Mouse (Mus musculus): ENCODE measurements around the gene Wdr54. TPM values are rescaled to one million over a fixed set of nuclear protein-coding genes. Genes with fewer than 3 reads are reported as not detected.

Gene Wdr54
- polyA plus RNA-seq (2016; fragmentation: Nextera tagmentation; extraction: Ambion mirVana), result 0.81 and 1.1 TPM in 2 replicates

- Histone ChIP-seq H3K4me1 (peaks cover 22% of the 10 kb centered on the region), H3K4me2 (peak within 1 kb of the TSS; percentile 84), H3K27ac (no peak within 1 kb of the TSS), H3K36me3 (no peaks in the 10 kb centered on the region; the same call in 1 of the 2 replicates), H3K27me3 (replicated peaks) (peaks cover 78% of the 10 kb centered on the region), H3K9ac (peak within 1 kb of the TSS; percentile 52), H3K9me3 (replicated peaks) (no peaks in the 10 kb centered on the region), H3K4me3 (peak within 1 kb of the TSS; percentile 55)
- ATAC-seq, result 0 out of 2 replicates have a peak, but pooled peaks have one; percentile 40
- 3% methylated on average over 32 of the region's 32 CpGs for WGBS (ENCODE audit: insufficient replicate concordance)
Observed at GRCm38 (mm10) chr6:83156259-83156684, at the start of gene Wdr54, which contains the start of gene 1700003E16Rik. TSS of gene Wdr54 (minus strand) at chr6:83156397. TSS of gene 1700003E16Rik (plus strand) at chr6:83156404.

- Histone ChIP-seq H3K4me1 (no peaks in the 10 kb centered on the region), H3K36me3 (0 out of 2 replicates have a peak, but pooled peaks cover 2% of the 10 kb centered on the region), H3K9ac (no peak overlapping the region), H3K27me3 (replicated peaks) (0 out of 2 replicates have a peak, but pooled peaks cover 3% of the 10 kb centered on the region), H3K27ac (no peak overlapping the region), H3K4me3 (no peak overlapping the region), H3K9me3 (replicated peaks) (no peaks in the 10 kb centered on the region), H3K4me2 (no peak overlapping the region)
- ATAC-seq, result no peak
- WGBS (ENCODE audit: insufficient replicate concordance), result 68% methylated on average over 3 of the region's 3 CpGs
Observed at GRCm38 (mm10) chr6:83205851-83206250, 49.7 kb upstream of the Wdr54 start.

- Histone ChIP-seq H3K27me3 (replicated peaks) (0 out of 2 replicates have a peak, but pooled peaks cover 3% of the 10 kb centered on the region), H3K9me3 (replicated peaks) (no peaks in the 10 kb centered on the region), H3K36me3 (peaks cover 24% of the 10 kb centered on the region), H3K27ac (no peak overlapping the region), H3K9ac (no peak overlapping the region), H3K4me3 (no peak overlapping the region), H3K4me1 (no peaks in the 10 kb centered on the region), H3K4me2 (no peak overlapping the region)
- 74% methylated on average over 4 of the region's 4 CpGs for WGBS (ENCODE audit: insufficient replicate concordance)
- no peak for ATAC-seq
Observed at GRCm38 (mm10) chr6:83203320-83203719, 47.1 kb upstream of the Wdr54 start.

GRCm38 (mm10) chr6:83197345-83198004 is 41.3 kb upstream of the Wdr54 start:
- H3K9me3 ChIP-seq (replicated peaks), result no peaks in the 10 kb centered on the region
- H3K4me2 ChIP-seq, result no peak overlapping the region
- ATAC-seq, result peak; percentile 19; the same call in 1 of the 2 replicates
- no peaks in the 10 kb centered on the region for H3K4me1 ChIP-seq
- H3K9ac ChIP-seq, result no peak overlapping the region
- peaks cover 83% of the 10 kb centered on the region for H3K36me3 ChIP-seq
- no peak overlapping the region for H3K27ac ChIP-seq
- H3K27me3 ChIP-seq (replicated peaks), result no peaks in the 10 kb centered on the region
- H3K4me3 ChIP-seq, result no peak overlapping the region
- 65% methylated on average over 15 of the region's 15 CpGs for WGBS (ENCODE audit: insufficient replicate concordance)

GRCm38 (mm10) chr6:83193571-83193970 is 37.4 kb upstream of the Wdr54 start:
- H3K4me2 ChIP-seq, result no peak overlapping the region
- H3K4me3 ChIP-seq, result no peak overlapping the region
- no peak overlapping the region for H3K9ac ChIP-seq
- no peak for ATAC-seq
- no peak overlapping the region for H3K27ac ChIP-seq
- no peaks in the 10 kb centered on the region for H3K9me3 ChIP-seq (replicated peaks)
- H3K27me3 ChIP-seq (replicated peaks), result no peaks in the 10 kb centered on the region
- H3K36me3 ChIP-seq, result peaks cover 99% of the 10 kb centered on the region
- 74% methylated on average over 7 of the region's 7 CpGs for WGBS (ENCODE audit: insufficient replicate concordance)
- peaks cover 5% of the 10 kb centered on the region for H3K4me1 ChIP-seq

GRCm38 (mm10) chr6:83186946-83187345 is 30.7 kb upstream of the Wdr54 start:
- peaks cover 27% of the 10 kb centered on the region for H3K4me1 ChIP-seq
- WGBS (ENCODE audit: insufficient replicate concordance), result 75% methylated on average over 2 of the region's 2 CpGs
- no peaks in the 10 kb centered on the region for H3K9me3 ChIP-seq (replicated peaks)
- no peak for ATAC-seq
- no peak overlapping the region for H3K4me2 ChIP-seq
- H3K9ac ChIP-seq, result no peak overlapping the region
- H3K36me3 ChIP-seq, result peaks cover 67% of the 10 kb centered on the region
- H3K27me3 ChIP-seq (replicated peaks), result no peaks in the 10 kb centered on the region
- H3K27ac ChIP-seq, result no peak overlapping the region
- H3K4me3 ChIP-seq, result no peak overlapping the region

- Histone ChIP-seq H3K36me3 (peaks cover 59% of the 10 kb centered on the region), H3K4me2 (peak overlapping the region; percentile 39), H3K4me1 (peaks cover 27% of the 10 kb centered on the region), H3K27ac (no peak overlapping the region), H3K27me3 (replicated peaks) (no peaks in the 10 kb centered on the region), H3K4me3 (no peak overlapping the region), H3K9me3 (replicated peaks) (no peaks in the 10 kb centered on the region), H3K9ac (no peak overlapping the region)
- 24% methylated on average over 25 of the region's 25 CpGs for WGBS (ENCODE audit: insufficient replicate concordance)
- ATAC-seq, result peak; percentile 44
Observed at GRCm38 (mm10) chr6:83185895-83186861, 30.0 kb upstream of the Wdr54 start.

- no peak overlapping the region for H3K27ac ChIP-seq
- no peak for ATAC-seq
Observed at GRCm38 (mm10) chr6:83184858-83185435, 28.8 kb upstream of the Wdr54 start.

GRCm38 (mm10) chr6:83180605-83181004 is 24.4 kb upstream of the Wdr54 start:
- Histone ChIP-seq H3K27ac (no peak overlapping the region), H3K36me3 (peaks cover 37% of the 10 kb centered on the region), H3K4me2 (no peak overlapping the region), H3K4me3 (no peak overlapping the region), H3K9ac (no peak overlapping the region), H3K4me1 (peaks cover 35% of the 10 kb centered on the region), H3K27me3 (replicated peaks) (no peaks in the 10 kb centered on the region), H3K9me3 (replicated peaks) (no peaks in the 10 kb centered on the region)
- 77% methylated on average over 6 of the region's 6 CpGs for whole genome bisulfite sequencing (ENCODE audit: insufficient replicate concordance)
- no peak for ATAC-seq

More at GRCm38 (mm10) chr6:83184858-83185435, 28.8 kb upstream of the Wdr54 start:
- H3K9ac ChIP-seq, result no peak overlapping the region
- H3K4me1 ChIP-seq, result peaks cover 29% of the 10 kb centered on the region
- H3K4me2 ChIP-seq, result no peak overlapping the region
- H3K9me3 ChIP-seq (replicated peaks), result no peaks in the 10 kb centered on the region
- WGBS (ENCODE audit: insufficient replicate concordance), result 79% methylated on average over 3 of the region's 3 CpGs
- H3K27me3 ChIP-seq (replicated peaks), result no peaks in the 10 kb centered on the region
- peaks cover 47% of the 10 kb centered on the region for H3K36me3 ChIP-seq
- H3K4me3 ChIP-seq, result no peak overlapping the region

GRCm38 (mm10) chr6:83179390-83180117 is 23.4 kb upstream of the Wdr54 start:
- ATAC-seq, result peak; percentile 40; the same call in 1 of the 2 replicates
- peaks cover 30% of the 10 kb centered on the region for H3K4me1 ChIP-seq
- peak overlapping the region; percentile 36 for H3K4me2 ChIP-seq
- no peaks in the 10 kb centered on the region for H3K27me3 ChIP-seq (replicated peaks)
- no peak overlapping the region for H3K27ac ChIP-seq
- H3K36me3 ChIP-seq, result peaks cover 32% of the 10 kb centered on the region
- 0 out of 2 replicates have a peak overlapping the region, but pooled peaks have one; percentile 8 for H3K4me3 ChIP-seq
- H3K9ac ChIP-seq, result peak overlapping the region; percentile 10; the same call in 1 of the 2 replicates
- 62% methylated on average over 12 of the region's 12 CpGs for WGBS (ENCODE audit: insufficient replicate concordance)
- no peaks in the 10 kb centered on the region for H3K9me3 ChIP-seq (replicated peaks)

GRCm38 (mm10) chr6:83175996-83176395 is 19.8 kb upstream of the Wdr54 start:
- WGBS (ENCODE audit: insufficient replicate concordance), result 82% methylated on average over 8 of the region's 8 CpGs
- Histone ChIP-seq H3K9ac (no peak overlapping the region), H3K27me3 (replicated peaks) (no peaks in the 10 kb centered on the region), H3K4me3 (no peak overlapping the region), H3K9me3 (replicated peaks) (no peaks in the 10 kb centered on the region), H3K4me1 (peaks cover 30% of the 10 kb centered on the region), H3K4me2 (no peak overlapping the region), H3K36me3 (peaks cover 8% of the 10 kb centered on the region; the same call in 1 of the 2 replicates), H3K27ac (no peak overlapping the region)
- ATAC-seq, result no peak

Measured in liver, embryonic 12.5 days (tissue).